Mouse (Mus musculus): ENCODE measurements at regions not wholly inside any gene's neighbourhood (a gene's known extent, or its start where the extent isn't known, plus 50 kb on each side); places are given as distances from the start of the nearest gene placed in this dataset.

DNA sequence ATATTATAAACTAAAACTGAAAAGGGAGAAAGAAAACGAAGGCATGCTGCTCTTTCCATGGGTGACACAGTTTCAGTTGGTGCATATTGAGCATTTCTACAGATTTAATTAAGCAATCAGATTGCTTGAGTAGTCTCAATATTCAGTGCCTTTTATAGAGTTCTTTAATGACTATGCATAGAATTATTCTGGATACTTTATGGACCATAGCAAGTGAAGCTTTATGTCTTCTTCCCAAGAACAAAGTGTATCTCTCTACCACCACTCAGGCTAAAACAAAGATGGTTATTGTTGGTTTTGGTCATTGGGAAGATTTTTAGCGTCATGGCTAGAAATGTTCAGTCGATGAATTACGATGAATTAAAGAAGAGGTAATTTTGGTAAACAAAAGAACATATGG lies 311.8 kb upstream of the Ldb2 start:
- 75% methylated on average over 4 of the region's 4 CpGs for WGBS
- H3K4me3 ChIP-seq (ENCODE audit: insufficient read depth, low read depth, low read length), result no peak overlapping the region
- H3K27me3 ChIP-seq (ENCODE audit: control insufficient read depth, insufficient read depth, low read length), result no peaks in the 10 kb centered on the region
- H3K9ac ChIP-seq (ENCODE audit: low read depth, low read length), result no peak overlapping the region
- no peaks in the 10 kb centered on the region for H3K36me3 ChIP-seq (ENCODE audit: control insufficient read depth, insufficient read depth, low read length)
- H3K27ac ChIP-seq (replicated peaks; ENCODE audit: insufficient read depth, low read depth, low read length), result no peak overlapping the region
- no peak for DNase-seq (ENCODE audit: extremely low read depth, low read depth, low spot score)
- no peak for TF ChIP-seq CTCF (IDR thresholded peaks at IDR 0.05; ENCODE audit: low read depth, low read length)
- no peak for TF ChIP-seq POLR2A (IDR thresholded peaks at IDR 0.05; ENCODE audit: extremely low read depth, insufficient read depth, low read length)
- no peaks in the 10 kb centered on the region for H3K79me2 ChIP-seq (ENCODE audit: control insufficient read depth, insufficient read depth, low read length)
- no peaks in the 10 kb centered on the region; the same call in 1 of the 2 replicates for H3K4me1 ChIP-seq (ENCODE audit: control insufficient read depth, insufficient read depth, low read length)

DNA sequence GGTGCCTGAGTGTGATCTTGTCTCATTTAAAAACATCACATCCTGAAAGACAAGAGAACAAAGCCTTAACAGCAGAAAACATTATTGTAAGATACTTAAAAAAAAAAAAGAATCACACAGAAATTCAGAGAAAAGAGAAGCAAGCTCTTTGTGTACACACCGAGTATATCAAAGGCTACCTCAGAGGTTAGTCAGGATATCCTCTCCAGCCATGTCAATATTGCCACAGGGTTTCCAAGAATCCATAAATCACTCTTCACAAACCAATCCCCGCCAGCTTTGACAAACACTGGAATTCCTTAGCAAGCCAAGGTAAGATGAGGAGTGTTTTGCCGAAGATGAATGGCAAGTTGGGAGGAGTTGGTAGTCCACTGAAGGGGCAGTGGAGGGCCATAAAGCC lies 311.3 kb upstream of the Ldb2 start:
- no peaks in the 10 kb centered on the region for H3K27me3 ChIP-seq (ENCODE audit: control insufficient read depth, insufficient read depth, low read length)
- 13% methylated on average over 3 of the region's 3 CpGs for WGBS
- no peaks in the 10 kb centered on the region; the same call in 1 of the 2 replicates for H3K4me1 ChIP-seq (ENCODE audit: control insufficient read depth, insufficient read depth, low read length)
- no peak overlapping the region for H3K4me3 ChIP-seq (ENCODE audit: insufficient read depth, low read depth, low read length)
- TF ChIP-seq POLR2A (IDR thresholded peaks at IDR 0.05; ENCODE audit: extremely low read depth, insufficient read depth, low read length) (no peak), CTCF (IDR thresholded peaks at IDR 0.05; ENCODE audit: low read depth, low read length) (no peak)
- no peak overlapping the region for H3K9ac ChIP-seq (ENCODE audit: low read depth, low read length)
- H3K36me3 ChIP-seq (ENCODE audit: control insufficient read depth, insufficient read depth, low read length), result no peaks in the 10 kb centered on the region
- no peak overlapping the region for H3K27ac ChIP-seq (replicated peaks; ENCODE audit: insufficient read depth, low read depth, low read length)
- DNase-seq (ENCODE audit: extremely low read depth, low read depth, low spot score), result no peak
- no peaks in the 10 kb centered on the region for H3K79me2 ChIP-seq (ENCODE audit: control insufficient read depth, insufficient read depth, low read length)

DNA sequence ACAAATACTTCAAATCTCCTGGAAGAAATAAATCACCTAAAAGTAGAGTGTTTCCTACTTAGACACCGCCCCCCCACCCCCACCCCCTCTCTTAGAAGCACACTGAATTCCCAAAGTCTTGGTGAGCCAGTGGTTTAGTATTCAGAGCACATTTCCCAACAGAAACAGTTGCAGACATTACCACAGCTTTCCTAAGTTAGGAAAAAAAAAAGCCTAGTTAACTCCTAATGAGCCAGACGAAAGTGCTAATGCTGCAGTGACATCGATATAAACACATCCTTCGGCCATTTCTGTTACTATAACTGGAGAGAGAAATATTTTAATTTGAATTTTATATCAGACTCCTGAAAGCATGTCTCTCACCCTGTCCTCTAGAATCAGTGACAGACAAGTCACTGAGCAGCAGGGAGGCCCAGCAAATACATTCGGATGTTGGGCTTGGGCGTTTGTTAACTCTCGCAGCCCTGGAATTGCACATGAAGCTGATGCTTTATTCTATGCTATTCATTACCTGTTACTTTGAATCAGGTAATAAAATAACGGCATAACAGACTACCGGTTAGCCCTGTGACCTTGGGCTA lies 305.8 kb upstream of the Ldb2 start:
- no peak for DNase-seq (ENCODE audit: extremely low read depth, low read depth, low spot score)
- 84% methylated on average over 9 of the region's 9 CpGs for WGBS
- TF ChIP-seq POLR2A (IDR thresholded peaks at IDR 0.05; ENCODE audit: extremely low read depth, insufficient read depth, low read length) (no peak), CTCF (IDR thresholded peaks at IDR 0.05; ENCODE audit: low read depth, low read length) (no peak)

DNA sequence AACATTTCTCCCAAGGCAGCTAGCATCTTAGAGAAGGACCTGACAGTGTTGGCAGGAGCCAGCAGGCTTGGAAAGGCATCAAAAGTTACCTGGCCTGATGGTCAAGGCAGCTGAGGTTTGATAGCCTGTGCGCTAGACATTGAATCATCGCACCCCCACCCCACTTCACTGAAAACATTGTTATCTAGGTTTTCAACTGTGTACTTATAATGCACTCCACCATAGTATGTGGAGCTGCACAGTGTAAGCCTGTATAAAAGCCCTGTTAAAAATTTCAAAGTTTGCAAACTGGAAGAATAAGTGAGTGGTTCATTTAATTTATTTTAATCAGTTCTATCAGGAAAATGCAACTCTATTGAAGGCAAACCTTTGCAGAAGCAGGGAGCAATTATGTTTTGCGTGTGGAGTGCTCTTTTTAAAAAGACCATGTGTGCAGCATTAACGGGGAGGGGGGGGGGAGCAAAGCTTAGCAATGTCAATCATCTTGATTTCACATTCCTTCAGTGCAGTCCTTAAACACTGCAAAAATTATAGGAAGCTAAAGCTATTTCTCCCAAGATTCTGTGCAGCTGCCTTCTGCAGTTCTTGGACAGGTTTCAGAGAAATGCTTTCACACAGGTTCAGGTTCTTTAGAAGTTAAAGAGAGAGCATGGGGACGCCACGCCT lies 304.4 kb upstream of the Ldb2 start:
- 91% methylated on average over 6 of the region's 6 CpGs for WGBS
- H3K79me2 ChIP-seq (ENCODE audit: control insufficient read depth, insufficient read depth, low read length), result no peaks in the 10 kb centered on the region
- H3K4me3 ChIP-seq (ENCODE audit: insufficient read depth, low read depth, low read length), result no peak overlapping the region
- H3K36me3 ChIP-seq (ENCODE audit: control insufficient read depth, insufficient read depth, low read length), result no peaks in the 10 kb centered on the region
- H3K27me3 ChIP-seq (ENCODE audit: control insufficient read depth, insufficient read depth, low read length), result no peaks in the 10 kb centered on the region
- no peaks in the 10 kb centered on the region for H3K4me1 ChIP-seq (ENCODE audit: control insufficient read depth, insufficient read depth, low read length)
- DNase-seq (ENCODE audit: extremely low read depth, low read depth, low spot score), result no peak
- no peak overlapping the region for H3K9ac ChIP-seq (ENCODE audit: low read depth, low read length)
- no peak overlapping the region for H3K27ac ChIP-seq (replicated peaks; ENCODE audit: insufficient read depth, low read depth, low read length)
- no peak for TF ChIP-seq CTCF (IDR thresholded peaks at IDR 0.05; ENCODE audit: low read depth, low read length)
- no peak for TF ChIP-seq POLR2A (IDR thresholded peaks at IDR 0.05; ENCODE audit: extremely low read depth, insufficient read depth, low read length)

More for the DNA sequence above, 305.8 kb upstream of the Ldb2 start:
- H3K4me3 ChIP-seq (ENCODE audit: insufficient read depth, low read depth, low read length), result no peak overlapping the region
- no peak overlapping the region for H3K9ac ChIP-seq (ENCODE audit: low read depth, low read length)
- H3K4me1 ChIP-seq (ENCODE audit: control insufficient read depth, insufficient read depth, low read length), result no peaks in the 10 kb centered on the region
- H3K36me3 ChIP-seq (ENCODE audit: control insufficient read depth, insufficient read depth, low read length), result no peaks in the 10 kb centered on the region
- H3K79me2 ChIP-seq (ENCODE audit: control insufficient read depth, insufficient read depth, low read length), result no peaks in the 10 kb centered on the region
- no peaks in the 10 kb centered on the region for H3K27me3 ChIP-seq (ENCODE audit: control insufficient read depth, insufficient read depth, low read length)
- no peak overlapping the region for H3K27ac ChIP-seq (replicated peaks; ENCODE audit: insufficient read depth, low read depth, low read length)

DNA sequence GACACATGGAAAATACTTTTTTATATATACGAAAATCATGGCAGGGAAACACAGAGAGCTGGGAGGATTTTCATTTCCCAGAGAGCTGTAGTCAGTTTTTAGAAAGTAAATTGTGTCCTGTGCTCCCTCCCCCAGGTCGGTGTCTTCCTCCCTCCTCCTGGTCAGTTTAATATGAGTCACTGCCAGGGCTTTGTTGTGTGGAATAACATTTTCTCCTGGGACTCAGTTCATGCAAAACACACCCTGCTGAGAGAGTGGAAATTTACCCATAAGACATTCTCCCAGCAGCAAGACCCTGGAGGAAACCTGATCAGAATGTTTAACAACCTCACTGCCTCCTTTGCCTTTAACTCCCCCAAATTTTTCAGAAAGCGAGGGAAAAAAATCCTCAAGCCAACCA lies 303.2 kb upstream of the Ldb2 start:
- Histone ChIP-seq H3K27me3 (ENCODE audit: control insufficient read depth, insufficient read depth, low read length) (no peaks in the 10 kb centered on the region), H3K4me1 (ENCODE audit: control insufficient read depth, insufficient read depth, low read length) (no peaks in the 10 kb centered on the region)
- DNase-seq (ENCODE audit: extremely low read depth, low read depth, low spot score), result no peak

DNA sequence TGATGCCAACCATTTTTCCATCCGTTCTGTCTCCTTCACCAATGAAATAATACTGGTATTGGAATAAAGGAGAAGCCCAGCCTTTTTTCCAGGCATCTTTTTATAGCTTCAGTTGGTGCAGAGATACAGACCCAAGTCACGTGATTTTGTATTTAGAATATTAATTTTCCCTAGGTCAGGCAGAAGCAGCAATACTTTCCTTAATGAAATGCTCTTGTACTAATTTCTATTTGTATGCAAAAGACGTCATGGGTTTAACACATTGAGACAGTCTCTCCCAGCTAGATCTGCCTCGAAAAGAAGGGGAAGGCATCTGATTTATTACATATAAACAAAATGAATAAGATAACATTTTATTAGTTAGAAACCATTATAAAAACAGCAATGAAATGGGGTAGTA lies 302.3 kb upstream of the Ldb2 start:
- Histone ChIP-seq H3K27me3 (ENCODE audit: control insufficient read depth, insufficient read depth, low read length) (no peaks in the 10 kb centered on the region), H3K4me1 (ENCODE audit: control insufficient read depth, insufficient read depth, low read length) (no peaks in the 10 kb centered on the region), H3K9ac (ENCODE audit: low read depth, low read length) (no peak overlapping the region), H3K4me3 (ENCODE audit: insufficient read depth, low read depth, low read length) (no peak overlapping the region), H3K27ac (replicated peaks; ENCODE audit: insufficient read depth, low read depth, low read length) (no peak overlapping the region), H3K79me2 (ENCODE audit: control insufficient read depth, insufficient read depth, low read length) (no peaks in the 10 kb centered on the region), H3K36me3 (ENCODE audit: control insufficient read depth, insufficient read depth, low read length) (no peaks in the 10 kb centered on the region)
- no peak for DNase-seq (ENCODE audit: extremely low read depth, low read depth, low spot score)
- 62% methylated on average over 4 of the region's 4 CpGs for WGBS
- no peak for TF ChIP-seq POLR2A (IDR thresholded peaks at IDR 0.05; ENCODE audit: extremely low read depth, insufficient read depth, low read length)
- no peak for TF ChIP-seq CTCF (IDR thresholded peaks at IDR 0.05; ENCODE audit: low read depth, low read length)

More for the DNA sequence above, 303.2 kb upstream of the Ldb2 start:
- Histone ChIP-seq H3K9ac (ENCODE audit: low read depth, low read length) (no peak overlapping the region), H3K4me3 (ENCODE audit: insufficient read depth, low read depth, low read length) (no peak overlapping the region), H3K36me3 (ENCODE audit: control insufficient read depth, insufficient read depth, low read length) (no peaks in the 10 kb centered on the region), H3K79me2 (ENCODE audit: control insufficient read depth, insufficient read depth, low read length) (no peaks in the 10 kb centered on the region), H3K27ac (replicated peaks; ENCODE audit: insufficient read depth, low read depth, low read length) (no peak overlapping the region)
- TF ChIP-seq POLR2A (IDR thresholded peaks at IDR 0.05; ENCODE audit: extremely low read depth, insufficient read depth, low read length), result no peak
- no peak for TF ChIP-seq CTCF (IDR thresholded peaks at IDR 0.05; ENCODE audit: low read depth, low read length)
- 67% methylated on average over 3 of the region's 3 CpGs for WGBS

All from liver, adult 2 months (tissue).